ENCODE assay signal across 13 mouse cellular contexts in the genomic region with DNA sequence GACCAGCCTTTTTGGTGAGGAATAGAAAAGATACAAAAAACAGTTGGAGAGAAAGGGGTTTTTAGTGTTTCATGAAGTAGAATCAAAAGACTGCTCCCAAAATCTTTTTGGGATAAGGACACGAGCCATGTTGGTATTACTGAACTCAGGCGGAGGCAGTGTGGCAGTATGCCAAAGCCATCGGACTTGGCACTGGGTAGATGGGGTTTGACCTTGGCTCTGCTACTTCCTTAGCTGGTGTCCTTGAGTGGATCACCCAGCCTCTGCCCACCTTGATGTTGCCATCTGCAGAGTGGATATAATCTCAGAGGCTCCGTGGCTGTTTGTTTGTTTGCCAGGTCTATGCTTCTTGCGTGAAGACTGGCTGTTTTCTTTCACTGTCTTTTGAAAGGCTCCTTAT. TPM values are rescaled to one million over a fixed set of nuclear protein-coding genes. Genes with fewer than 3 reads are reported as not detected.
A peak's percentile ranks its signal among the peaks of the same experiment; 100 is the strongest.
DNase-seq lines count a peak whose midpoint lies in the region; ATAC-seq and TF ChIP-seq lines count a peak whose summit lies in the region.
"Had no signal": no experiment of that assay in that cellular context is flagged by ENCODE, and none has a peak within 500 bp of the region (broad histone marks: within the 10 kb centered on the region; RNA-seq: fewer than 3 reads in every experiment).

No protein-coding gene starts in this region.

- TF ChIP-seq POLR2A in olfactory bulb, adult 2 months (IDR thresholded peaks at IDR 0.05; ENCODE audit: insufficient read depth, low read depth, low read length) = no peak

- H3K27ac ChIP-seq in heart, embryonic 16.5 days (ENCODE audit: low read length) = 0 out of 2 replicates have a peak overlapping the region, but pooled peaks have one; percentile 2
- 0 out of 2 replicates have a peak overlapping the region, but pooled peaks have one; percentile 3 for H3K27ac ChIP-seq in lung, embryonic 15.5 days
- peak overlapping the region; percentile 57 for H3K27ac ChIP-seq in olfactory bulb, adult 2 months (ENCODE audit: insufficient read depth, low read depth, low read length)
- H3K27ac ChIP-seq: limb, embryonic 13.5 days had no signal

- no peak for TF ChIP-seq CTCF in olfactory bulb, adult 2 months (IDR thresholded peaks at IDR 0.05; ENCODE audit: insufficient read depth, low read depth, low read length)

- H3K4me1 ChIP-seq in heart, embryonic 16.5 days (ENCODE audit: control insufficient read depth, insufficient read depth, low read length) = peaks cover 64% of the 10 kb centered on the region
- H3K4me1 ChIP-seq in lung, embryonic 15.5 days = peaks cover 50% of the 10 kb centered on the region
- peaks cover 63% of the 10 kb centered on the region for H3K4me1 ChIP-seq in olfactory bulb, adult 2 months (ENCODE audit: control insufficient read depth, insufficient read depth, low read length)

- no peaks in the 10 kb centered on the region for H3K27me3 ChIP-seq in heart, embryonic 16.5 days (ENCODE audit: control insufficient read depth, insufficient read depth, low read length)
- no peaks in the 10 kb centered on the region for H3K27me3 ChIP-seq in lung, embryonic 15.5 days
- H3K27me3 ChIP-seq: embryonic facial prominence, embryonic 12.5 days; hindbrain, embryonic 15.5 days; limb, embryonic 13.5 days had no signal

- 44% methylated on average over 5 of the region's 5 CpGs for WGBS in heart, embryonic 16.5 days
- 62% methylated on average over 5 of the region's 5 CpGs for WGBS in lung, embryonic 15.5 days
- 31% methylated on average over 5 of the region's 5 CpGs for WGBS in olfactory bulb, adult 2 months

- H3K4me3 ChIP-seq in heart, embryonic 16.5 days (ENCODE audit: low read length) = no peak overlapping the region
- no peak overlapping the region for H3K4me3 ChIP-seq in lung, embryonic 15.5 days
- no peak overlapping the region for H3K4me3 ChIP-seq in olfactory bulb, adult 2 months (ENCODE audit: insufficient read depth, low read depth, low read length)
- H3K4me3 ChIP-seq: embryonic facial prominence, embryonic 12.5 days; hindbrain, embryonic 15.5 days; limb, embryonic 13.5 days had no signal

- H3K9me3 ChIP-seq in heart, embryonic 16.5 days (replicated peaks; ENCODE audit: control insufficient read depth, low read length) = no peaks in the 10 kb centered on the region
- H3K9me3 ChIP-seq in lung, embryonic 15.5 days = no peaks in the 10 kb centered on the region
- H3K9me3 ChIP-seq: embryonic facial prominence, embryonic 12.5 days; hindbrain, embryonic 15.5 days; limb, embryonic 13.5 days had no signal

- no peak overlapping the region for H3K9ac ChIP-seq in heart, embryonic 16.5 days (ENCODE audit: low read length)
- no peak overlapping the region for H3K9ac ChIP-seq in lung, embryonic 15.5 days
- H3K9ac ChIP-seq: embryonic facial prominence, embryonic 12.5 days; hindbrain, embryonic 15.5 days; limb, embryonic 13.5 days had no signal

- no peak overlapping the region for H3K4me2 ChIP-seq in heart, embryonic 16.5 days (ENCODE audit: low read depth, low read length)
- no peak overlapping the region for H3K4me2 ChIP-seq in lung, embryonic 15.5 days
- H3K4me2 ChIP-seq: embryonic facial prominence, embryonic 12.5 days; hindbrain, embryonic 15.5 days; limb, embryonic 13.5 days had no signal

- DNase-seq in heart, adult 11 months = no peak
- no peak for DNase-seq in lung, postnatal 25 days (ENCODE audit: low spot score)
- DNase-seq in adrenal gland, postnatal 36 days = peak; percentile 80 to 84
- DNase-seq in thymus, adult 18-20 months = no peak
- DNase-seq: lung, postnatal 4 days; thymus, postnatal 25 days had no signal

- ATAC-seq in heart, embryonic 16.5 days (replicated peaks; ENCODE audit: extremely low read depth, insufficient read depth, low FRiP score) = 0 out of 2 replicates have a peak, but pooled peaks have one; percentile 28
- ATAC-seq in lung, embryonic 15.5 days (ENCODE audit: borderline replicate concordance, extremely low read depth, low FRiP score, low TSS enrichment) = no peak
- ATAC-seq: forebrain, embryonic 16.5 days had no signal

- H3K36me3 ChIP-seq in heart, embryonic 16.5 days (ENCODE audit: control insufficient read depth, insufficient read depth) = no peaks in the 10 kb centered on the region
- H3K36me3 ChIP-seq in lung, embryonic 15.5 days = no peaks in the 10 kb centered on the region; the same call in 1 of the 2 replicates
- H3K36me3 ChIP-seq: hindbrain, embryonic 15.5 days had no signal

RNA-seq across cellular contexts. Expression of gene Dnmt3a, which starts 11.8 kb away (rescaled TPM):
- 55.1 and 82.6 TPM in 2 replicates for polyA plus RNA-seq in heart, embryonic 16.5 days (2015; fragmentation: Nextera tagmentation; extraction: Ambion mirVana)
- 144 and 151 TPM in 2 replicates for polyA plus RNA-seq in lung, embryonic 15.5 days (2015; fragmentation: Nextera tagmentation; extraction: Ambion mirVana)
- total RNA-seq in adrenal gland, postnatal 36 days (2021) = 10 to 100 TPM; 51.6 to 52.4 TPM
- not detected in 2 replicates for polyA plus RNA-seq in olfactory bulb, adult 2 months (2012; ENCODE audit: insufficient read depth, insufficient read length, low replicate concordance, missing spikeins)

Comparison
In these comparisons a context has a peak if more than half of its experiments do, and no peak if none do; other contexts are left out.
1. H3K27ac ChIP-seq: peak in every context shown above with its lines; median percentile 57 in olfactory bulb, adult 2 months; 3 in lung, embryonic 15.5 days; 2 in heart, embryonic 16.5 days.
2. DNase-seq: peak in adrenal gland, postnatal 36 days (2 of 2); none in heart, adult 11 months (single experiment), lung, postnatal 25 days (single experiment) and thymus, adult 18-20 months (0 of 2).